9 mouse cellular contexts compared by ENCODE assay signal in genomic region chr10:95103808-95104207, GRCm38 (mm10).
DNase-seq lines count a peak whose midpoint lies in the region; ATAC-seq and TF ChIP-seq lines count a peak whose summit lies in the region.
"Had no signal": no experiment of that assay in that cellular context is flagged by ENCODE, and none has a peak within 500 bp of the region (broad histone marks: within the 10 kb centered on the region; RNA-seq: fewer than 3 reads in every experiment).

No protein-coding gene starts in this region.

- H3K4me2 ChIP-seq in lung, embryonic 14.5 days: no peak overlapping the region

- no peaks in the 10 kb centered on the region for H3K27me3 ChIP-seq in lung, embryonic 14.5 days (ENCODE audit: insufficient read depth, low read length)

- no peak for ATAC-seq in lung, embryonic 14.5 days (ENCODE audit: insufficient read depth)

- no peaks in the 10 kb centered on the region for H3K4me1 ChIP-seq in lung, embryonic 14.5 days (ENCODE audit: insufficient read depth)

- peak; percentile 52 for TF ChIP-seq CTCF in lung, embryonic 14.5 days (IDR thresholded peaks at IDR 0.05; ENCODE audit: low read depth)

- DNase-seq in cerebellum, adult 9-10 months: peak; percentile 36
- DNase-seq in cerebellum, postnatal 4 days (ENCODE audit: low spot score in 2 of 2): no peak
- DNase-seq in layer of hippocampus, adult 9-10 months (ENCODE audit: low spot score): peak; percentile 30
- DNase-seq in layer of hippocampus, adult 8-10 months (ENCODE audit: low spot score in 2 of 2): no peak
- peak; percentile 61 for DNase-seq in MN1 (ENCODE audit: low spot score)
- DNase-seq in lung, embryonic 14.5 days: peak; percentile 67
- DNase-seq in thymus, adult 18-20 months: no peak
- no peak for DNase-seq in testis, postnatal 10 days (ENCODE audit: low spot score)

- no peak overlapping the region for H3K27ac ChIP-seq in lung, embryonic 14.5 days (ENCODE audit: low read depth)

- H3K4me3 ChIP-seq in lung, embryonic 14.5 days (ENCODE audit: low read depth, low read length): no peak overlapping the region
- H3K4me3 ChIP-seq: megakaryocyte, embryonic 14.5 days had no signal

- no peaks in the 10 kb centered on the region for H3K36me3 ChIP-seq in lung, embryonic 14.5 days (ENCODE audit: insufficient read depth)

- H3K9ac ChIP-seq in lung, embryonic 14.5 days: no peak overlapping the region

- H3K9me3 ChIP-seq in lung, embryonic 14.5 days (ENCODE audit: low read depth, low read length): no peaks in the 10 kb centered on the region
- H3K9me3 ChIP-seq: megakaryocyte, embryonic 14.5 days had no signal

Comparison
In these comparisons a context has a peak if more than half of its experiments do, and no peak if none do; other contexts are left out.
1. DNase-seq: peak in cerebellum, adult 9-10 months (single experiment), layer of hippocampus, adult 9-10 months (single experiment), MN1 (single experiment) and lung, embryonic 14.5 days (single experiment); none in cerebellum, postnatal 4 days (0 of 2), layer of hippocampus, adult 8-10 months (0 of 2), thymus, adult 18-20 months (0 of 2) and testis, postnatal 10 days (single experiment).